Mouse (Mus musculus) central nervous system, embryonic 11.5 days (tissue): ENCODE data around the gene Gm21739. TPM values are rescaled to one million over a fixed set of nuclear protein-coding genes. Genes with fewer than 3 reads are reported as not detected.

ENCODE experiments used
- polyA plus RNA-seq: library from polyadenylated mRNA; depleted of rRNA; stranded (reverse); fragments of >200 nt; gene quantifications from 2 replicates; pipeline ENCODE4 v1.2.3, GENCODE M21; 2012; rRNA removed

Gm21739 gene
- polyA plus RNA-seq, result not detected in 2 replicates

GRCm38 (mm10) chrY:44264344-44264743, at the start of gene Gm21739:
Gene Gm21739, minus strand, starts transcription at chrY:44264444.

